Mouse (Mus musculus) kidney, postnatal 0 days (tissue): Measurements from ENCODE around the gene Ube2o. TPM values are rescaled to one million over a fixed set of nuclear protein-coding genes. Genes with fewer than 3 reads are reported as not detected.

ENCODE experiments used
- ATAC-seq: fragments of 200-750 bp; cut with Nextera tagmentation; replicated peaks from 2 replicates; pipeline ENCODE4 v1.8.0; 2017; ENCODE audit warnings: low read depth, moderate number of reproducible peaks, moderate TSS enrichment, moderate library complexity; ENCODE audit not compliant: low FRiP score
- DNase-seq: peaks from one replicate; pipeline ENCODE4 v3.0.0-alpha.2; 2016; ENCODE audit warnings: low spot score
- H3K27ac ChIP-seq: fragments of 300-500 bp; sonication (generic); 2 replicates; pipeline ENCODE4 v1.5.1; 2014; ENCODE audit warnings: mild to moderate bottlenecking
- H3K27me3 ChIP-seq: fragments of 300-500 bp; sonication (generic); 2 replicates; pipeline ENCODE4 v1.6.1; 2014; ENCODE audit warnings: low read length, mixed read lengths; ENCODE audit not compliant: insufficient read depth
- H3K36me3 ChIP-seq: fragments of 300-500 bp; sonication (generic); 2 replicates; pipeline ENCODE4 v1.6.1; 2014; ENCODE audit warnings: low read length, mixed read lengths; ENCODE audit not compliant: insufficient read depth
- H3K4me1 ChIP-seq: fragments of 300-500 bp; sonication (generic); replicated peaks from 2 replicates; pipeline ENCODE4 v1.6.1; 2014; ENCODE audit warnings: antibody characterized with exemption, low read length, mixed read lengths; ENCODE audit not compliant: insufficient read depth
- H3K4me2 ChIP-seq: fragments of 300-500 bp; sonication (generic); 2 replicates; pipeline ENCODE4 v1.6.1; 2014; ENCODE audit warnings: mild to moderate bottlenecking, low read length, moderate library complexity, mixed read lengths
- H3K4me3 ChIP-seq: fragments of 300-500 bp; sonication (generic); replicated peaks from 2 replicates; pipeline ENCODE4 v1.5.1; 2014; ENCODE audit warnings: low read depth, low read length
- H3K9ac ChIP-seq: fragments of 300-500 bp; sonication (generic); 2 replicates; pipeline ENCODE4 v1.6.1; 2014; ENCODE audit warnings: low read depth, low read length
- H3K9me3 ChIP-seq: fragments of 300-500 bp; sonication (generic); replicated peaks from 2 replicates; pipeline ENCODE4 v1.6.1; 2016; ENCODE audit warnings: low read length, inconsistent platforms, mixed read lengths
- CTCF ChIP-seq: IDR thresholded peaks from 2 replicates; pipeline ENCODE4 v1.5.1; 2016; ENCODE audit warnings: antibody characterized with exemption, low read depth, mild to moderate bottlenecking, moderate library complexity
- WGBS: fragments of 180-500 bp; shearing (Covaris S2); extraction: QIAGEN DNeasy Blood & Tissue Kit; methylation state at CpG from one replicate; pipeline ENCODE4 v1.1.7; 2014; 5-methylcytosine and 5-hydroxymethylcytosine counted together
- polyA plus RNA-seq: library from polyadenylated mRNA; unstranded; fragments of >200 nt; fragmentation: Nextera tagmentation; extraction: Ambion mirVana; gene quantifications from 2 replicates; pipeline ENCODE4 v1.2.1, GENCODE M21; 2015

The Ube2o gene
- polyA plus RNA-seq, 1 experiment from 2014 or later = 8.9 TPM

GRCm38 (mm10) chr11:116596766-116597165, 15.5 kb upstream of the Ube2o start:
- ATAC-seq = no peak
- no peak overlapping the region for H3K4me2 ChIP-seq
- no peak overlapping the region for H3K9ac ChIP-seq
- no peak overlapping the region for H3K4me3 ChIP-seq
- no peak for TF ChIP-seq CTCF
- H3K27ac ChIP-seq = no peak overlapping the region
- no peaks in the 10 kb centered on the region for H3K27me3 ChIP-seq
- no peaks in the 10 kb centered on the region for H3K9me3 ChIP-seq
- no peak for DNase-seq
- WGBS = 86% methylated on average over 19 of the region's 19 CpGs
- peaks cover 21% of the 10 kb centered on the region; the same call in 1 of the 2 replicates for H3K36me3 ChIP-seq
- no peaks in the 10 kb centered on the region for H3K4me1 ChIP-seq

- no peak for ATAC-seq
- H3K9me3 ChIP-seq = no peaks in the 10 kb centered on the region
- 89% methylated on average over 4 of the region's 4 CpGs for WGBS
- no peak overlapping the region for H3K27ac ChIP-seq
- H3K9ac ChIP-seq = no peak overlapping the region
- DNase-seq = no peak
- no peaks in the 10 kb centered on the region for H3K27me3 ChIP-seq
- H3K4me3 ChIP-seq = no peak overlapping the region
- TF ChIP-seq CTCF = no peak
- H3K4me2 ChIP-seq = no peak overlapping the region
- 0 out of 2 replicates have a peak, but pooled peaks cover 3% of the 10 kb centered on the region for H3K36me3 ChIP-seq
- no peaks in the 10 kb centered on the region for H3K4me1 ChIP-seq
Measured at GRCm38 (mm10) chr11:116593345-116593744, 12.1 kb upstream of the Ube2o start.

- no peaks in the 10 kb centered on the region for H3K27me3 ChIP-seq
- H3K27ac ChIP-seq = no peak overlapping the region
- no peaks in the 10 kb centered on the region for H3K9me3 ChIP-seq
- no peak overlapping the region for H3K4me3 ChIP-seq
- no peaks in the 10 kb centered on the region for H3K4me1 ChIP-seq
- DNase-seq (peak; percentile 91), ATAC-seq (peak; percentile 76)
- peak; percentile 99 for TF ChIP-seq CTCF
- H3K36me3 ChIP-seq = no peaks in the 10 kb centered on the region
- H3K9ac ChIP-seq = no peak overlapping the region
- no peak overlapping the region for H3K4me2 ChIP-seq
Measured at GRCm38 (mm10) chr11:116592428-116592827, 11.2 kb upstream of the Ube2o start.

GRCm38 (mm10) chr11:116591621-116592020, 10.4 kb upstream of the Ube2o start:
- 78% methylated on average over 4 of the region's 4 CpGs for WGBS
- DNase-seq = no peak
- Histone ChIP-seq H3K9ac (no peak overlapping the region), H3K27me3 (no peaks in the 10 kb centered on the region), H3K4me1 (no peaks in the 10 kb centered on the region), H3K9me3 (no peaks in the 10 kb centered on the region), H3K27ac (no peak overlapping the region), H3K4me3 (no peak overlapping the region), H3K4me2 (no peak overlapping the region), H3K36me3 (no peaks in the 10 kb centered on the region)
- TF ChIP-seq CTCF = no peak
- no peak for ATAC-seq

- Histone ChIP-seq H3K36me3 (no peaks in the 10 kb centered on the region), H3K4me3 (no peak overlapping the region), H3K27ac (no peak overlapping the region), H3K9ac (no peak overlapping the region), H3K4me2 (no peak overlapping the region), H3K27me3 (no peaks in the 10 kb centered on the region), H3K9me3 (no peaks in the 10 kb centered on the region), H3K4me1 (no peaks in the 10 kb centered on the region)
- TF ChIP-seq CTCF = no peak
- ATAC-seq (no peak), DNase-seq (no peak)
- WGBS = 59% methylated on average over 8 of the region's 8 CpGs
Measured at GRCm38 (mm10) chr11:116589574-116589973, 8.3 kb upstream of the Ube2o start.

GRCm38 (mm10) chr11:116589020-116589531, 7.8 kb upstream of the Ube2o start:
- ATAC-seq (no peak), DNase-seq (no peak)
- H3K27ac ChIP-seq = no peak overlapping the region
- no peak overlapping the region for H3K4me3 ChIP-seq
- H3K9me3 ChIP-seq = no peaks in the 10 kb centered on the region
- no peaks in the 10 kb centered on the region for H3K4me1 ChIP-seq
- WGBS = 26% methylated on average over 14 of the region's 14 CpGs
- H3K36me3 ChIP-seq = no peaks in the 10 kb centered on the region
- no peaks in the 10 kb centered on the region for H3K27me3 ChIP-seq
- H3K4me2 ChIP-seq = no peak overlapping the region
- no peak for TF ChIP-seq CTCF
- no peak overlapping the region for H3K9ac ChIP-seq
